Mouse (Mus musculus): ENCODE data around the gene Erbin. TPM values are rescaled to one million over a fixed set of nuclear protein-coding genes. Genes with fewer than 3 reads are reported as not detected.

Erbin gene
- polyA plus RNA-seq, 1 experiment, result 8.4 TPM

DNA sequence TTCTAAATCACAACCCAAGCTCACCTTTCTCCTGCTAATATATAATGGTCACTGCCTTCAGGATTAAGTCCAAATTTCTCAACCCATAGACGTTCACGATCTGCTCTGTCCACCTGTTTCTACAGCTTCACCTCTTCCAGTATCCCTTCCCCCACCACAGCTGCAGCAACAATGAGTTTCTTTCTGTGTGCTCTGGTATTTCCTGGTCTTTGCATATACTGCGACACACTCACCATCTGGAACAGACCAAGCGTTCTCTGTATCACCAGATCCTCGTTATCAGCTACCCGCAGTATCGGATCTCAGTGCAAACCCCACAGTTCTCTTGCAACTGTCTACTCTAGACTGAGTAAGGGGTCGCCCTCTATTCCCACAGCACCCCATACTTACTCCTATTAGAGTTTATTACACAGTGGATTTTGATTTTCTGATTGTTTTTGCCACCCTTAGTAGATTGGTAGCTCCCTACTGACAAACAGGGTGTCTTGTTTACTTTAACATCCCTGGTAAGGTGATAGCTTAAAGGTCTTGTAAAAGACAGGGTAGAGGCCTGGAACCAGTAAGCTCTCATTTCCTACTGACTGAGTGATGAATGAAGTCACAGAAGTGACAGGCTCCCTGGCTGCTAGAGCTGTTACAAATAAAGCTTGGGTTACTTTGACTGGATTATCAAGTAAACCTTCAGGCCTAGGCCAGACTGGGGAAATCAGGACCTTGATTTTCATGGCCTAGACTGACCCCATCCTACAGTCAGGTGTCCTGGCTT, 37.0 kb upstream of the Erbin start:
- Histone ChIP-seq H3K4me3 (no peak overlapping the region), H3K79me2 (ENCODE audit: control insufficient read depth, insufficient read depth) (no peaks in the 10 kb centered on the region), H3K36me3 (ENCODE audit: control insufficient read depth, insufficient read depth) (no peaks in the 10 kb centered on the region), H3K27me3 (ENCODE audit: control insufficient read depth, insufficient read depth, insufficient read length) (no peaks in the 10 kb centered on the region), H3ac (ENCODE audit: control insufficient read depth, insufficient read length) (no peak overlapping the region), H3K4me2 (ENCODE audit: low read depth) (peak overlapping the region; percentile 52)
- TF ChIP-seq POLR2AphosphoS2 (IDR thresholded peaks at IDR 0.05; ENCODE audit: insufficient read length, low read depth) (no peak), MYOG (IDR thresholded peaks at IDR 0.05; ENCODE audit: control insufficient read depth in 1 of 3, insufficient read depth in 1 of 3, insufficient read length in 2 of 3, low read depth in 2 of 3) (no peak), MYOD1 (IDR thresholded peaks at IDR 0.05; ENCODE audit: control insufficient read depth in 1 of 3, insufficient read length in 2 of 3, low read depth in 2 of 3) (peak in 2 of 3 experiments; percentile 57 to 59)

DNA sequence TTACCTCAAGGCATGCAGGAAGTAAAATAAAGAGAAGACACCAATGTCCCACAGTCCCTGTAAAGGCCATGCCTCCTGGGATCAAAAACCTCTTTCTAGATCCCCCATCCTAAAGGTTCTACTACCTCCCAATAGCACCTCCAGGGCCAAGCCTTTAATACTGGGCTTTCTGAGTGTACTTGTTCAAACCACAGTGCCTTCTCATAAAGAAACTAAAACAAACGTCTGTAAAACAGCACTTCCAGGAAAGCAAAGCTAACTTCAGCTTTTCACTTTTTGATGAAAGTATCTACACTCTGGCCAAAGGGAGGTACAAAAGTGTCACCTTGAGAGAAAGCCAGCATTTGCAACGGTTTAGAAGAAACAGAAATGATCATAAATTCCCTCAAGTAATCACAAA, 35.3 kb upstream of the Erbin start:
- Histone ChIP-seq H3K36me3 (ENCODE audit: control insufficient read depth, insufficient read depth) (no peaks in the 10 kb centered on the region), H3K4me3 (no peak overlapping the region), H3ac (ENCODE audit: control insufficient read depth, insufficient read length) (no peak overlapping the region), H3K27me3 (ENCODE audit: control insufficient read depth, insufficient read depth, insufficient read length) (no peaks in the 10 kb centered on the region), H3K79me2 (ENCODE audit: control insufficient read depth, insufficient read depth) (no peaks in the 10 kb centered on the region), H3K4me2 (ENCODE audit: low read depth) (no peak overlapping the region)
- TF ChIP-seq MYOD1 (IDR thresholded peaks at IDR 0.05; ENCODE audit: control insufficient read depth in 1 of 3, insufficient read length in 2 of 3, low read depth in 2 of 3), result no peak
- TF ChIP-seq MYOG (IDR thresholded peaks at IDR 0.05; ENCODE audit: control insufficient read depth in 1 of 3, insufficient read depth in 1 of 3, insufficient read length in 2 of 3, low read depth in 2 of 3), result no peak
- no peak for TF ChIP-seq TCF3 (IDR thresholded peaks at IDR 0.05; ENCODE audit: insufficient read length, low read depth)
- no peak for TF ChIP-seq POLR2AphosphoS2 (IDR thresholded peaks at IDR 0.05; ENCODE audit: insufficient read length, low read depth)
- TF ChIP-seq SRF (IDR thresholded peaks at IDR 0.05; ENCODE audit: control insufficient read depth, insufficient read length, low read depth), result no peak
- TF ChIP-seq USF1 (IDR thresholded peaks at IDR 0.05; ENCODE audit: low read depth), result no peak
- no peak for TF ChIP-seq CEBPB (IDR thresholded peaks at IDR 0.05; ENCODE audit: insufficient read depth, poor library complexity, severe bottlenecking)
- TF ChIP-seq MAX (IDR thresholded peaks at IDR 0.05; ENCODE audit: low read depth), result no peak
- TF ChIP-seq REST (IDR thresholded peaks at IDR 0.05; ENCODE audit: insufficient read depth, insufficient read length), result no peak
- no peak for TF ChIP-seq POLR2A (IDR thresholded peaks at IDR 0.05; ENCODE audit: insufficient read length, low read depth)
- TF ChIP-seq TCF12 (IDR thresholded peaks at IDR 0.05; ENCODE audit: insufficient read depth, poor library complexity, severe bottlenecking), result no peak

DNA sequence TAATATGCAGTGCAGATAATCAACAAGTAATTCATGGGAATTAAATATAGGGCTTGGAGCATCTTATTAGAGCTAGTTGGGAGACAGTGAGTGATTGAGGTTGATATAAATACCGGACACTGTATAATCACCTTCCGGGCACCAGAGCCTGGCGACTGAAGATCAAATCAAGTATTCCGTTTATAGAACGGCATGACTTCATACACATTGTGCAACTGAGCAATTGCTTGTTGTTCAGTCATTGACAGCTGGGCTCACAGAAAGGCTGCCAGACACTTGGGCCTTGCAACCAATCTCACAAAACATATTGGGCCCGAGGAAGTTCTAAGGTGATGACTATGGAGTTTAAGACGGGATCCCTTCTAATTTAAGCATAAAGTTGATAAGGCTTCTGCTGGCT, 31.1 kb upstream of the Erbin start:
- TF ChIP-seq POLR2A (IDR thresholded peaks at IDR 0.05; ENCODE audit: insufficient read length, low read depth) (no peak), MAX (IDR thresholded peaks at IDR 0.05; ENCODE audit: low read depth) (no peak), MYOD1 (IDR thresholded peaks at IDR 0.05; ENCODE audit: control insufficient read depth in 1 of 3, insufficient read length in 2 of 3, low read depth in 2 of 3) (peak in 1 of 3 experiments; percentile 34), CEBPB (IDR thresholded peaks at IDR 0.05; ENCODE audit: insufficient read depth, poor library complexity, severe bottlenecking) (peak; percentile 75; the same call in 1 of the 2 replicates), MYOG (IDR thresholded peaks at IDR 0.05; ENCODE audit: control insufficient read depth in 1 of 3, insufficient read depth in 1 of 3, insufficient read length in 2 of 3, low read depth in 2 of 3) (peak in 2 of 3 experiments; percentile 21 to 31)
- H3K4me3 ChIP-seq, result no peak overlapping the region
- no peak overlapping the region for H3K4me2 ChIP-seq (ENCODE audit: low read depth)
- no peaks in the 10 kb centered on the region for H3K36me3 ChIP-seq (ENCODE audit: control insufficient read depth, insufficient read depth)
- H3ac ChIP-seq (ENCODE audit: control insufficient read depth, insufficient read length), result no peak overlapping the region
- H3K79me2 ChIP-seq (ENCODE audit: control insufficient read depth, insufficient read depth), result no peaks in the 10 kb centered on the region
- no peaks in the 10 kb centered on the region for H3K27me3 ChIP-seq (ENCODE audit: control insufficient read depth, insufficient read depth, insufficient read length)

DNA sequence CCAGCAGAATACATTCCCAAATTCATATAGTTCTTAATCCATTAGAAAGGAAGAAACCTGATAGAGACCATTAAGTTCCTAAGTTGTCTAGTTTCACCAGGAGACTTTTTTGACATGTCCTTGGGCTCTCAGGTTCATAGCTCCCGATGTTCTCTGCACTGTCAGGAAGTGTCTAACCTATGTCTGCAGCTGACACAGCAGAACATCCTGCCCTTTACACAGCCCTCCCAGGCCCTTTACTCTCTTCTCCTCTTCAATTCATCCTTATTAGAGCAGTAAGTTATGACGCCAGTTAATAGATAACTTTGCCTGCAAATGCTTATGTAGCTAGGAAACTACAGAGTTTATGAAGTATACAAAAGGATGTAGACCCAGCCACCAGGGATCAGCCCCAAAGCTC, 20.5 kb upstream of the Erbin start:
- H3K27me3 ChIP-seq (ENCODE audit: control insufficient read depth, insufficient read depth, insufficient read length), result no peaks in the 10 kb centered on the region
- H3K4me2 ChIP-seq (ENCODE audit: low read depth), result no peak overlapping the region
- H3K79me2 ChIP-seq (ENCODE audit: control insufficient read depth, insufficient read depth), result no peaks in the 10 kb centered on the region
- TF ChIP-seq POLR2AphosphoS2 (IDR thresholded peaks at IDR 0.05; ENCODE audit: insufficient read length, low read depth) (no peak), MYOD1 (IDR thresholded peaks at IDR 0.05; ENCODE audit: control insufficient read depth in 1 of 3, insufficient read length in 2 of 3, low read depth in 2 of 3) (no peak), POLR2A (IDR thresholded peaks at IDR 0.05; ENCODE audit: insufficient read length, low read depth) (no peak), TCF12 (IDR thresholded peaks at IDR 0.05; ENCODE audit: insufficient read depth, poor library complexity, severe bottlenecking) (no peak)
- H3ac ChIP-seq (ENCODE audit: control insufficient read depth, insufficient read length), result no peak overlapping the region
- H3K4me3 ChIP-seq, result no peak overlapping the region
- no peaks in the 10 kb centered on the region for H3K36me3 ChIP-seq (ENCODE audit: control insufficient read depth, insufficient read depth)

DNA sequence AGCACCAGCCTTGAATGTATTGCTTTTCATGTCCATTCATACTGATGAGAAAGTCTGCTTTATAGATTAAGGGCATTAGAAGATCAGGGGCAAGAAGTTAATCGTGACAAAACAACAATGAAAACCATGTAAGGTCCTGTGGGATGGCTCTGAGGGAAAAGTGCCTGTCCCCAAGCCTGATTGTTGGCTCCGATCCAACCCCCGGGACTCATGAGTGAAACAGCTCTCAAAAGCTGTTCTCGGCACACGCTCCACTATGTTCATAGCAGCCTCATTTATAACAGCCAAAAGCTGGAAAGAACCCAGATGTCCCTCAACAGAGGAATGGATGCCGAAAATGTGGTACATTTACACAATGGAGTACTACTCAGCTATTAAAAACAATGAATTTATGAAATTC, 4.3 kb upstream of the Erbin start:
- no peak for TF ChIP-seq E2F4 (IDR thresholded peaks at IDR 0.05; ENCODE audit: insufficient read depth)
- TF ChIP-seq MYOD1 (IDR thresholded peaks at IDR 0.05; ENCODE audit: control insufficient read depth in 1 of 3, insufficient read length in 2 of 3, low read depth in 2 of 3), result no peak
- no peak for TF ChIP-seq CEBPB (IDR thresholded peaks at IDR 0.05; ENCODE audit: insufficient read depth, poor library complexity, severe bottlenecking)
- no peak for TF ChIP-seq REST (IDR thresholded peaks at IDR 0.05; ENCODE audit: insufficient read depth, insufficient read length)
- TF ChIP-seq TCF12 (IDR thresholded peaks at IDR 0.05; ENCODE audit: insufficient read depth, poor library complexity, severe bottlenecking), result no peak
- no peak for TF ChIP-seq TCF3 (IDR thresholded peaks at IDR 0.05; ENCODE audit: insufficient read length, low read depth)
- TF ChIP-seq SRF (IDR thresholded peaks at IDR 0.05; ENCODE audit: control insufficient read depth, insufficient read length, low read depth), result no peak
- no peak for TF ChIP-seq POLR2AphosphoS2 (IDR thresholded peaks at IDR 0.05; ENCODE audit: insufficient read length, low read depth)
- no peak for TF ChIP-seq MYOG (IDR thresholded peaks at IDR 0.05; ENCODE audit: control insufficient read depth in 1 of 3, insufficient read depth in 1 of 3, insufficient read length in 2 of 3, low read depth in 2 of 3)
- no peak for TF ChIP-seq USF1 (IDR thresholded peaks at IDR 0.05; ENCODE audit: low read depth)
- Histone ChIP-seq H3K36me3 (ENCODE audit: control insufficient read depth, insufficient read depth) (no peaks in the 10 kb centered on the region), H3K27me3 (ENCODE audit: control insufficient read depth, insufficient read depth, insufficient read length) (no peaks in the 10 kb centered on the region)

More for the DNA sequence above, 4.3 kb upstream of the Erbin start:
- Histone ChIP-seq H3K79me2 (ENCODE audit: control insufficient read depth, insufficient read depth) (peaks cover 5% of the 10 kb centered on the region), H3ac (ENCODE audit: control insufficient read depth, insufficient read length) (no peak overlapping the region), H3K4me2 (ENCODE audit: low read depth) (no peak overlapping the region), H3K4me3 (no peak overlapping the region)
